Mouse (Mus musculus) adrenal gland, postnatal 25 days (tissue): ENCODE measurements around the gene AC140267.1. TPM values are rescaled to one million over a fixed set of nuclear protein-coding genes. Genes with fewer than 3 reads are reported as not detected.
A peak's percentile ranks its signal among the peaks of the same experiment; 100 is the strongest.

Experiments used
- DNase-seq: peaks from one replicate; pipeline ENCODE4 v3.0.0; 2021; ENCODE audit warnings: mixed read lengths
- total RNA-seq: library from RNA; stranded (reverse); gene quantifications from 2 replicates; pipeline ENCODE4 v1.2.3, GENCODE M21; 2021

The AC140267.1 gene
- total RNA-seq, 1 experiment from 2014 or later = 16.0 TPM

GRCm38 (mm10) chr15:80232331-80232730 is 3.3 kb upstream of the AC140267.1 start:
- no peak for DNase-seq

- DNase-seq = no peak
These were observed 2.6 kb upstream of the AC140267.1 start for GRCm38 (mm10) chr15:80233053-80233452.

- peak; percentile 98 for DNase-seq
These were observed 1.7 kb upstream of the AC140267.1 start, which contains the start of gene Mief1 for GRCm38 (mm10) chr15:80233733-80234509. Mief1 (plus strand) TSS chr15:80234018.

GRCm38 (mm10) chr15:80248135-80248534 is 12.5 kb downstream of the AC140267.1 start:
- DNase-seq = no peak

- DNase-seq = no peak
These were observed 13.0 kb downstream of the AC140267.1 start for GRCm38 (mm10) chr15:80248596-80248995.

GRCm38 (mm10) chr15:80249672-80250071 is 14.0 kb downstream of the AC140267.1 start:
- no peak for DNase-seq

- DNase-seq = no peak
These were observed 15.0 kb downstream of the AC140267.1 start for GRCm38 (mm10) chr15:80250586-80250985.

GRCm38 (mm10) chr15:80253530-80253929 is 17.9 kb downstream of the AC140267.1 start:
- no peak for DNase-seq

GRCm38 (mm10) chr15:80254207-80254606 is 18.6 kb downstream of the AC140267.1 start:
- DNase-seq = peak; percentile 81

- peak; percentile 95 for DNase-seq
These were observed 19.4 kb downstream of the AC140267.1 start, which contains the start of gene Atf4 for GRCm38 (mm10) chr15:80254847-80255645. Atf4 (plus strand) TSS chr15:80255184.

- DNase-seq = peak; percentile 88
These were observed 20.0 kb downstream of the AC140267.1 start for GRCm38 (mm10) chr15:80255646-80256121.

- DNase-seq = no peak
These were observed 20.6 kb downstream of the AC140267.1 start for GRCm38 (mm10) chr15:80256242-80256641.

- DNase-seq = no peak
These were observed 21.3 kb downstream of the AC140267.1 start for GRCm38 (mm10) chr15:80256656-80257601.

GRCm38 (mm10) chr15:80257602-80258239 is 22.1 kb downstream of the AC140267.1 start:
- no peak for DNase-seq

GRCm38 (mm10) chr15:80258240-80259170 is 22.9 kb downstream of the AC140267.1 start:
- DNase-seq = no peak

GRCm38 (mm10) chr15:80259406-80260045 is 23.9 kb downstream of the AC140267.1 start:
- no peak for DNase-seq

- DNase-seq = peak; percentile 86
These were observed 25.0 kb downstream of the AC140267.1 start for GRCm38 (mm10) chr15:80260677-80261076.

- DNase-seq = no peak
These were observed 25.5 kb downstream of the AC140267.1 start for GRCm38 (mm10) chr15:80261100-80261499.
